Mouse (Mus musculus): ENCODE measurements around the gene Gm15294. TPM values are rescaled to one million over a fixed set of nuclear protein-coding genes. Genes with fewer than 3 reads are reported as not detected.

Gene Gm15294
- not detected for polyA plus RNA-seq (2017; shearing (Covaris generic))

GRCm38 (mm10) chrX:141875135-141875534 lies at the start of gene Gm15294:
Gene Gm15294, minus strand, starts transcription at chrX:141875235.

Other genes with a start within 250 kb of the Gm15294 start
- gene Irs4, start 150.0 kb downstream of the Gm15294 start, polyA plus RNA-seq (2017; shearing (Covaris generic)): not detected

Measured in effector memory CD4-positive, alpha-beta T cell, adult 7 months (primary cell).